Mouse (Mus musculus) midbrain, embryonic 14.5 days (tissue): ENCODE results near the gene Exoc7. TPM values are rescaled to one million over a fixed set of nuclear protein-coding genes. Genes with fewer than 3 reads are reported as not detected.
A peak's percentile ranks its signal among the peaks of the same experiment; 100 is the strongest.
"Not testable (repeated sequence)": the region's sequence is repeated elsewhere in the genome, so short reads cannot be mapped to it uniquely, and the experiment has no call there.

Source experiments
- ATAC-seq: fragments of 200-750 bp; cut with Nextera tagmentation; 2 replicates; pipeline ENCODE4 v1.8.0; 2017; ENCODE audit warnings: moderate number of reproducible peaks, moderate library complexity; ENCODE audit not compliant: low FRiP score, low TSS enrichment
- DNase-seq: peaks from one replicate; pipeline ENCODE4 v3.0.0-alpha.2; 2015
- H3K27ac ChIP-seq: fragments of 300-500 bp; sonication (generic); replicated peaks from 2 replicates; pipeline ENCODE4 v1.5.1; 2014; ENCODE audit warnings: mild to moderate bottlenecking, low read depth, low read length, moderate library complexity
- H3K27me3 ChIP-seq: fragments of 300-500 bp; sonication (generic); 2 replicates; pipeline ENCODE4 v1.6.1; 2014; ENCODE audit warnings: low read length, control low read depth, mixed read lengths; ENCODE audit not compliant: control insufficient read depth, insufficient read depth
- H3K36me3 ChIP-seq: fragments of 300-500 bp; sonication (generic); 2 replicates; pipeline ENCODE4 v1.6.1; 2014; ENCODE audit warnings: low read length, control low read depth; ENCODE audit not compliant: control insufficient read depth, insufficient read depth
- H3K4me1 ChIP-seq: fragments of 300-500 bp; sonication (generic); 2 replicates; pipeline ENCODE4 v1.6.1; 2014; ENCODE audit warnings: mild to moderate bottlenecking, antibody characterized with exemption, low read length, control low read depth; ENCODE audit not compliant: control insufficient read depth, insufficient read depth
- H3K4me2 ChIP-seq: fragments of 300-500 bp; sonication (generic); 2 replicates; pipeline ENCODE4 v1.6.1; 2014; ENCODE audit warnings: mild to moderate bottlenecking, low read length, moderate library complexity
- H3K4me3 ChIP-seq: fragments of 300-500 bp; sonication (generic); replicated peaks from 2 replicates; pipeline ENCODE4 v1.5.1; 2014; ENCODE audit warnings: low read depth, low read length
- H3K9ac ChIP-seq: fragments of 300-500 bp; sonication (generic); replicated peaks from 2 replicates; pipeline ENCODE4 v1.6.1; 2014; ENCODE audit warnings: mild to moderate bottlenecking, low read length, moderate library complexity
- H3K9me3 ChIP-seq: fragments of 300-500 bp; sonication (generic); 2 replicates; pipeline ENCODE4 v1.6.1; 2016; ENCODE audit warnings: low read length, control low read depth, mixed read lengths; ENCODE audit not compliant: control insufficient read depth
- WGBS: fragments of 180-500 bp; shearing (Covaris S2); extraction: QIAGEN DNeasy Blood & Tissue Kit; methylation state at CpG from one replicate; pipeline ENCODE4 v1.1.7; 2014; 5-methylcytosine and 5-hydroxymethylcytosine counted together
- polyA plus RNA-seq: library from polyadenylated mRNA; unstranded; fragments of >200 nt; fragmentation: Nextera tagmentation; extraction: Ambion mirVana; gene quantifications from 2 replicates; pipeline ENCODE4 v1.2.1, GENCODE M21; 2014

Exoc7 gene
- polyA plus RNA-seq, 1 experiment from 2014 or later = 122 TPM

- WGBS = 6% methylated on average over 48 of the region's 48 CpGs
- DNase-seq (peak; percentile 45), ATAC-seq (no peak)
- H3K4me1 ChIP-seq = 0 out of 2 replicates have a peak, but pooled peaks cover 4% of the 10 kb centered on the region
- peaks cover 51% of the 10 kb centered on the region for H3K27me3 ChIP-seq
- H3K4me2 ChIP-seq = peak within 1 kb of the TSS; percentile 51
- no peak within 1 kb of the TSS for H3K27ac ChIP-seq
- no peaks in the 10 kb centered on the region for H3K9me3 ChIP-seq
- no peaks in the 10 kb centered on the region for H3K36me3 ChIP-seq
- H3K9ac ChIP-seq = peak within 1 kb of the TSS; percentile 29
- H3K4me3 ChIP-seq = peak within 1 kb of the TSS; percentile 30
Measured at GRCm38 (mm10) chr11:116280751-116281663, 26.0 kb downstream of the Exoc7 start, which contains the start of gene Galr2. Galr2 (plus strand) TSS chr11:116280939.

DNA sequence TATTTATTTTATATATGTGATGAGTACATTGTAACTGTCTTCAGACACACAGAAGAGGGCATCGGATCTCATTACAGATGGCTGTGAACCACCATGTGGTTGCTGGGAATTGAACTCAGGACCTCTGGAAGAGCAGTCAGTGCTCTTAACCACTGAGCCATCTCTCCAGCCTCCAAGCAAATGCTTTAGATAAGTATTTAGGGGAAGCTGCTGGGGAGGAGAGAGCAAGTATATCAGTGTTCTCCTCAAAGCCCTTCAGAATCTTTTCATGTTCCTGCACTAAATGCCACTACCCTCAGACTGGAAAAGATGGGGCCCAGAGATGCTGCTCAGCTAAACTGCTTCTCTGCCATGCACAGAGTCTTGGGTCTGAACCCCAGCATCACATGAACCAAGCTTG lies 29.8 kb downstream of the Exoc7 start:
- H3K9ac ChIP-seq, ATAC-seq, H3K36me3 ChIP-seq, H3K9me3 ChIP-seq, H3K4me2 ChIP-seq, H3K27ac ChIP-seq, DNase-seq, H3K4me3 ChIP-seq: not testable (repeated sequence)
- Histone ChIP-seq H3K27me3 (peaks cover 24% of the 10 kb centered on the region), H3K4me1 (peaks cover 17% of the 10 kb centered on the region)
- WGBS = 87% methylated on average over 1 of the region's 1 CpGs

DNA sequence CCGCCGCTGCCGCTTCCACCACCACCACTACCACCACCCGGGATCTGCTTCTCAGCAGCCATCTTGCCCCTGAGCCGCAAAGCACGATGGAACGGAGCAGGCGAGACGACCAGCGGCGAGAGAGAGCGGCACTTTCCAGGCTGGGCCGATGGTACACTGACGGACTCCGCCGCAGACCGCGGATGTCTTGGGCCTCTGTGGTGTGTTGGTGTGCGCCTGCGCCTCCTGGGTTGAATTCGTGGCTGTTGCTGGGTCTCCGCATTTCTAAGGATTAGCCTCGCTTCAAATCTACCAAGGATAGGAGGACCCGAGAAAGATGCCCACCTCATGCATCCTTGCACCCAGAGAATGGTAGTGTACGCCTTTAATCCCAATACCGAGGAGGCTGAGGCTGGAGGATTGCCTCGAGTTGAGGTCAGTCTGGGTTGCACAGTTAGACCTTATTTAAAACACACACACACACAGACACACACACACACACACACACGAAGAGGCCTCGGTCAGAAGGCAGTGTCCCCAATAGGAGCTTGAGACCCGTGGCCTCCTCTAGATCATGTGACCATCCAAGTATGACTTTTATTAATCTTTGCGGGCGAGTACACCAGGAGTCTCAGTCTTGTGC lies 32.9 kb downstream of the Exoc7 start, which contains the start of gene Srp68:
Gene Srp68 (minus strand): TSS at position 173 of the 622 bp plus-strand sequence.
- ATAC-seq (peak; percentile 97), DNase-seq (peak; percentile 97)
- H3K27ac ChIP-seq = peak within 1 kb of the TSS; percentile 93
- H3K9ac ChIP-seq = peak within 1 kb of the TSS; percentile 86
- peaks cover 25% of the 10 kb centered on the region for H3K36me3 ChIP-seq
- WGBS = 2% methylated on average over 32 of the region's 32 CpGs
- no peaks in the 10 kb centered on the region for H3K9me3 ChIP-seq
- no peaks in the 10 kb centered on the region for H3K27me3 ChIP-seq
- H3K4me3 ChIP-seq = peak within 1 kb of the TSS; percentile 91
- H3K4me1 ChIP-seq = peaks cover 15% of the 10 kb centered on the region
- peak within 1 kb of the TSS; percentile 93 for H3K4me2 ChIP-seq

- Histone ChIP-seq H3K9ac (peak overlapping the region; percentile 86), H3K4me2 (peak overlapping the region; percentile 93), H3K9me3 (no peaks in the 10 kb centered on the region), H3K36me3 (peaks cover 29% of the 10 kb centered on the region), H3K27ac (peak overlapping the region; percentile 93), H3K4me1 (peaks cover 15% of the 10 kb centered on the region), H3K4me3 (peak overlapping the region; percentile 91), H3K27me3 (no peaks in the 10 kb centered on the region)
- no peak for DNase-seq
- WGBS = under 1% methylated on average over 39 of the region's 39 CpGs
- ATAC-seq = peak; percentile 59; the same call in 1 of the 2 replicates
Measured at GRCm38 (mm10) chr11:116273469-116274044, 33.5 kb downstream of the Exoc7 start.

- peak overlapping the region; percentile 93 for H3K4me2 ChIP-seq
- H3K4me1 ChIP-seq = peaks cover 15% of the 10 kb centered on the region
- no peaks in the 10 kb centered on the region for H3K9me3 ChIP-seq
- ATAC-seq (no peak), DNase-seq (no peak)
- WGBS = 61% methylated on average over 12 of the region's 12 CpGs
- H3K4me3 ChIP-seq = peak overlapping the region; percentile 91
- H3K27ac ChIP-seq = no peak overlapping the region
- peak overlapping the region; percentile 86 for H3K9ac ChIP-seq
- peaks cover 36% of the 10 kb centered on the region for H3K36me3 ChIP-seq
- H3K27me3 ChIP-seq = no peaks in the 10 kb centered on the region
Measured at GRCm38 (mm10) chr11:116272589-116273468, 34.2 kb downstream of the Exoc7 start.

DNA sequence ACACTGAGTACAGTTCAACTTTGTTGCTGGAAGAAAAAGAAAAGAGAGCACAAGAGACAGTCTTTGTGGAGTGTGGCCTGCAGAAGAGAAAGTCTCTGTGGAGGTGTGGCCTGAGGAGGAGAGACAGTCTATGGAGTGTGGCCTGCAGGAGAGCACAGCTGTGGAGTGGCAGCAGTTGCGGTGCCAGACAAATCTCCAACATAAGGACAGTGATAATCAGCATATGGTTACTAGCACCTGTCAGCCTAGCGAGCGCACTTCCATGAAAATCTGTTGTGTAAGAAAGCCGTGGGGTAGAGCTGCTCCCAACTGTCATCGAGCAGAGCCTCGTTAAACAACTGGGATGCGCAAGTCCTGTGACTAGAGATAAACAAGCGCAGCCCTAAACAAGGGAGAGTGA lies 37.5 kb downstream of the Exoc7 start:
- Histone ChIP-seq H3K36me3 (peaks cover 67% of the 10 kb centered on the region), H3K27ac (no peak overlapping the region), H3K9ac (no peak overlapping the region), H3K27me3 (no peaks in the 10 kb centered on the region), H3K4me2 (no peak overlapping the region), H3K4me3 (no peak overlapping the region), H3K4me1 (peaks cover 12% of the 10 kb centered on the region), H3K9me3 (no peaks in the 10 kb centered on the region)
- DNase-seq (no peak), ATAC-seq (no peak)
- WGBS = 91% methylated on average over 8 of the region's 8 CpGs

- no peak overlapping the region for H3K4me3 ChIP-seq
Measured at GRCm38 (mm10) chr11:116268313-116268712, 38.7 kb downstream of the Exoc7 start.

DNA sequence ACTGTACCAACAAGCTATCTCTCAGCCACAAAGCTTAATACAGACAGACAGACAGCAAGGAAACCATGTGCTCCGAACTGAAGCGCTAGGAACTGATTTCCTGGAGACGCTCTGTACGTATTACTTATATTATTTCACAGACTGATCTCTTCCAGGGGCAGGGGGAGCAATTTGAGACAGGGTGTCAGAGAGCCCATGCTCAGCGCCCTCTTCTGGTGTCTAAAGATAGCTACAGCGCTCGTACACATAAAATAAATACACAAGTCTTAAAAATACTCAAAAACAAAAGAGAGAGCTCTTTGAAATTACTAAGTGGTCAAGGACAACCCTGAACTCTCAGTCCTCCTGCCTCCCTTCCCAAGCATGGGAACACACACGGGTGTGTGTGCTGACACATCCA lies 39.4 kb downstream of the Exoc7 start:
- Histone ChIP-seq H3K4me1 (peaks cover 4% of the 10 kb centered on the region; the same call in 1 of the 2 replicates), H3K36me3 (peaks cover 86% of the 10 kb centered on the region), H3K9me3 (no peaks in the 10 kb centered on the region), H3K4me3 (no peak overlapping the region), H3K27me3 (no peaks in the 10 kb centered on the region), H3K27ac (no peak overlapping the region), H3K4me2 (no peak overlapping the region), H3K9ac (no peak overlapping the region)
- DNase-seq (peak; percentile 27), ATAC-seq (no peak)
- 90% methylated on average over 8 of the region's 8 CpGs for WGBS

More at GRCm38 (mm10) chr11:116268313-116268712, 38.7 kb downstream of the Exoc7 start:
- no peaks in the 10 kb centered on the region for H3K9me3 ChIP-seq
- ATAC-seq = no peak
- no peaks in the 10 kb centered on the region for H3K27me3 ChIP-seq
- H3K36me3 ChIP-seq = peaks cover 80% of the 10 kb centered on the region
- H3K4me2 ChIP-seq = no peak overlapping the region
- peaks cover 10% of the 10 kb centered on the region for H3K4me1 ChIP-seq
- H3K9ac ChIP-seq = no peak overlapping the region
- DNase-seq = no peak
- no peak overlapping the region for H3K27ac ChIP-seq
- 96% methylated on average over 6 of the region's 6 CpGs for WGBS
